Mouse (Mus musculus) cerebellum, adult 2 months (tissue): ENCODE measurements around the gene Rps2. TPM values are rescaled to one million over a fixed set of nuclear protein-coding genes. Genes with fewer than 3 reads are reported as not detected.
A peak's percentile ranks its signal among the peaks of the same experiment; 100 is the strongest.

Source experiments
- DNase-seq, 2 experiments: peaks; one replicate each; pipeline ENCODE4 v3.0.0; 2021
- H3K27ac ChIP-seq: fragments of 200-500 bp; 2 replicates; pipeline ENCODE4 v1.5.1; 2012; ENCODE audit warnings: low read length, control low read depth, inconsistent platforms; ENCODE audit not compliant: insufficient read depth
- H3K27me3 ChIP-seq: fragments of 200-500 bp; 2 replicates; pipeline ENCODE4 v1.6.1; 2012; ENCODE audit warnings: inconsistent platforms, mild to moderate bottlenecking, low read length, moderate library complexity; ENCODE audit not compliant: control insufficient read depth, insufficient read depth
- H3K4me1 ChIP-seq: fragments of 200-500 bp; 2 replicates; pipeline ENCODE4 v1.6.1; 2011; ENCODE audit warnings: low read length; ENCODE audit not compliant: control insufficient read depth, insufficient read depth
- H3K4me3 ChIP-seq: fragments of 200-500 bp; replicated peaks from 2 replicates; pipeline ENCODE3; 2011; ENCODE audit warnings: mild to moderate bottlenecking, low read depth, low read length, control low read depth; ENCODE audit not compliant: insufficient read depth
- CTCF ChIP-seq: fragments of 200-500 bp; IDR thresholded peaks from 2 replicates; pipeline ENCODE4 v1.5.1; 2011; ENCODE audit warnings: low read depth, mild to moderate bottlenecking, control low read depth, low read length, moderate library complexity, borderline replicate concordance; ENCODE audit not compliant: insufficient read depth
- POLR2A ChIP-seq: fragments of 200-500 bp; IDR thresholded peaks from 2 replicates; pipeline ENCODE4 v1.6.1; 2011; ENCODE audit warnings: low read length, control low read depth, borderline replicate concordance; ENCODE audit not compliant: insufficient read depth
- WGBS: fragments of 180-500 bp; shearing (Covaris S2); methylation state at CpG from one replicate; pipeline ENCODE4 v1.1.7; 2018; 5-methylcytosine and 5-hydroxymethylcytosine counted together
- polyA plus RNA-seq: library from polyadenylated mRNA; depleted of rRNA; stranded (reverse); fragments of >200 nt; gene quantifications from 2 replicates; pipeline ENCODE4 v1.2.3, GENCODE M21; 2012

Rps2 gene
- polyA plus RNA-seq, 1 experiment: 621 TPM

DNA sequence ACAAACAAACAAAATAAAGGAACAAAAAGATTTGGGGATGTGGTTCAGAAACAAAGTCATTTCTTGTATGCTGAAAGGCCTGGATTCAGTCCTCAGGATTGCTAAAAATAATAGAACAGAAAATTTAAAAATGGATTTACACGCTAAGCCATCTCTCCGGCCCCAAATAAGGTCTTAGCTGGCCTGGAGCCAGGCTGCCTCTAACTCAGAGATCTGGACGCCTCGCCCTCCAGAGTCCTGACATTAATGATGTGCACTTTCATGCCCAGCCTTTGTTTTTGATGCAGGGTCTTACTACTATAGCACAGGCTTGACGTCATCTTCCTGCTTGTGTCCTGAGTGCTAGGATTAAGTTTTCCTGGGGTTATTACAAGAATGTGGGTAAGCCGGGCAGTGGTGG, 11.2 kb downstream of the Rps2 start:
- no peaks in the 10 kb centered on the region for H3K4me1 ChIP-seq
- DNase-seq: no peak
- TF ChIP-seq POLR2A (no peak), CTCF (no peak)
- no peak overlapping the region for H3K4me3 ChIP-seq
- WGBS: 54% methylated on average over 6 of the region's 6 CpGs
- no peak overlapping the region for H3K27ac ChIP-seq
- H3K27me3 ChIP-seq: no peaks in the 10 kb centered on the region

DNA sequence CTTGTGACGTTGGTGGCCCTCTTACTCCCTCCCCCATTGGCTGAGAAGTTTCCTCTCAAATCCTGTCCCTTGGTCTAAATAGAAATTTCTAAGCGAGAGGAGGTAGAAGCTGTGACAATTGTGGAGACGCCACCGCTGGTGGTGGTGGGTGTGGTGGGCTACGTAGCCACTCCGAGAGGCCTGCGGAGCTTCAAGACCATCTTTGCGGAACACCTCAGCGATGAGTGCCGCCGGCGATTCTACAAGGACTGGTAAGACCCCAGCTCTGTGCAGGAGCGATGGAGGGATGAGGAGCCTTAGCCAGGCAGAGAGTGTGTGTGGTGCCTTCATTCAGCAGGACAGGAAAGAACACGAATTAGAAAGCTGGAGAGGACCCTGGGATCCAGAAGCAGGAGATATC, 12.9 kb downstream of the Rps2 start:
- WGBS: 79% methylated on average over 14 of the region's 14 CpGs

DNA sequence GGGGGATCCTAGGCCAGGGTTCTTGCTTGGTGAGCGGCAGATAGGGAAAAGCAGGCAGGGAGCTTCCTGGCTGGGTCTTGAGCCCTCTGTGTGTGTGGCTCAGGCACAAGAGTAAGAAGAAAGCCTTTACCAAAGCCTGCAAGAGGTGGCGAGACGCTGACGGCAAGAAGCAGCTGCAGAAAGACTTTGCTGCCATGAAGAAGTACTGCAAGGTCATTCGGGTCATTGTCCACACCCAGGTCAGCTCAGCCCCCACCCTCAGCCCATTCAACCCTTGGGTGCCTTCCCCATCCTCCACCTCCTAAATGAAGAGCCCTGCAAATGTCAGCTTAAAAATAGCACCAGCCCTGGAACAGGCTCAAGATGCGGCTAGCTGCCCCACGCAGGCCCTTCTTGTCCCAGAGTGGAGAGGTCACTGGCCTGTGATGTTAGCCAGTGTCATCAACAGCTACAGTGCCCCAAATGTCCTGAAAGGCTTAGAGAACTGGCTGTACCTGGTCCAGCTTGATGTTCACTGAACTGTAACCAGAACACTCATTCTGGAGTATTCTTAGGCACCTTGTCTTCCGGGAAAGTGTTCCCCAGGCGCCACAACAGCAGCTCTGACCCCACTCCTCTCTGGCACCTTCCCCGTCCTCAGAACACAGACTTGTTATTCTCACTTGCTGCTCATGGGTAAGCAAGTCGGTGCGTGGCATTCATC, 14.5 kb downstream of the Rps2 start:
- no peak overlapping the region for H3K4me3 ChIP-seq
- H3K27ac ChIP-seq: no peak overlapping the region
- 76% methylated on average over 12 of the region's 12 CpGs for WGBS

More for the DNA sequence above, 12.9 kb downstream of the Rps2 start:
- no peak overlapping the region for H3K27ac ChIP-seq
- H3K27me3 ChIP-seq: no peaks in the 10 kb centered on the region
- no peak for DNase-seq
- H3K4me3 ChIP-seq: no peak overlapping the region
- no peaks in the 10 kb centered on the region for H3K4me1 ChIP-seq
- TF ChIP-seq CTCF: no peak
- TF ChIP-seq POLR2A: no peak

DNA sequence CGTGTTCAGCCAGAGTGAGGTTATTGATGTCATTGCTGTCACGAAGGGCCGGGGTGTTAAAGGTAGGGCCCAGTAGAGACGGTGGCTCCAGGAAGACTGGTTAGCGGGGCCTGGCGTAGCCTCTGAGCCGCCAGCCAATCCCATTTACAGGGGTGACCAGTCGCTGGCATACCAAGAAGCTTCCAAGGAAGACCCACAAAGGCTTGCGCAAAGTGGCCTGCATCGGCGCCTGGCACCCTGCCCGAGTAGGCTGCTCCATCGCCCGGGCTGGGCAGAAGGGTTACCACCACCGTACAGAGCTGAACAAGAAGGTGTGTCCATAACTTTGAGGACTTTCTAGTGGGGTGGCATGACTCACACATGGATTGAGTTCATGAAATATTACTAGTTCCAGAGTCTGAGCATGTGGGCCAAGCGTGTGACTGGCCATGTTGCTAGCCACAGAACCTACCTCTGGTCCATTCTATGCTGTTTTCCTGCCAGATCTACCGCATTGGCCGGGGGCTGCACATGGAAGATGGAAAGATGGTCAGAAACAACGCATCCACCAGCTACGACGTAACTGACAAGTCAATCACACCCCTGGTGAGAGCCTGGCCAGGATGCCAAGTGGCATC, 15.6 kb downstream of the Rps2 start:
- Histone ChIP-seq H3K4me3 (no peak overlapping the region), H3K27ac (no peak overlapping the region), H3K4me1 (no peaks in the 10 kb centered on the region), H3K27me3 (no peaks in the 10 kb centered on the region)
- no peak for TF ChIP-seq POLR2A
- no peak for TF ChIP-seq CTCF
- 73% methylated on average over 21 of the region's 21 CpGs for WGBS
- no peak for DNase-seq

More for the DNA sequence above, 14.5 kb downstream of the Rps2 start:
- DNase-seq: no peak
- Histone ChIP-seq H3K4me1 (no peaks in the 10 kb centered on the region), H3K27me3 (no peaks in the 10 kb centered on the region)
- no peak for TF ChIP-seq CTCF
- no peak for TF ChIP-seq POLR2A

DNA sequence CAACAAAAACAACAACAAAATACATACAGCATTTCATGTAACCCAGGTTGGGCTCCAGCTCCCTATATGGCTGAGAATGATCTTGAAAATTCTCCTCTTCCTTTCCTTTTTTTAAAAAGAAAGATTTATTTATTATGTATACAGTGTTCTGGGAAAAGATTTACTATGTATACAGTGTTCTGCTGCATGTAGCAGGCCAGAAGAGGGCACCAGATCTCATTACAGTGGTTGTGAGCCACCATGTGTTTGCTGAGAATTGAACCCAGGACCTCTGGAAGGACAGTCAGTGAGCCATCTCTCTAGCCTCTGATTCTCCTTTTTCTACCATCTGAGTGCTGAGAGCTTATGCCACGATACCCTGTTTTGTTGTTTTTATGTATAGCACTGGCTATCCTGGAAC, 16.6 kb downstream of the Rps2 start:
- DNase-seq: no peak
- Histone ChIP-seq H3K4me3 (no peak overlapping the region), H3K27ac (no peak overlapping the region), H3K27me3 (no peaks in the 10 kb centered on the region), H3K4me1 (no peaks in the 10 kb centered on the region)
- no peak for TF ChIP-seq POLR2A
- TF ChIP-seq CTCF: no peak
- 88% methylated on average over 1 of the region's 1 CpGs for WGBS

DNA sequence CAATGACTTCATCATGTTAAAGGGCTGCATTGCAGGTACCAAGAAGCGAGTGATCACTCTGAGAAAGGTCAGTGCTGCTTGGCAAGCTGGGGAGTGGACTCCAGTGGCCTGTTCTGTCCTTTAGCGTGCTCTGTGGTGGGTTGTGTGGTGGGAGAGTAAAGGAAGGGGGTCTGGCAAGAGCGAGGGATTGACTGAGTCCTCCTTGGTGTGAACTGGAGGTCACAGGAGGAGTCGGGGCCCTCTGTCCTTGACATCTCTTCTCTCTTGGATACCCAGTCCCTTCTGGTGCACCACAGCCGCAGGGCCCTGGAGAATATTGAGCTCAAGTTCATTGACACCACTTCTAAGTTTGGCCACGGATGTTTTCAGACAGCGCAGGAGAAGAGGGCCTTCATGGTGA, 17.5 kb downstream of the Rps2 start:
- DNase-seq: no peak
- no peak overlapping the region for H3K4me3 ChIP-seq
- 82% methylated on average over 7 of the region's 7 CpGs for WGBS

DNA sequence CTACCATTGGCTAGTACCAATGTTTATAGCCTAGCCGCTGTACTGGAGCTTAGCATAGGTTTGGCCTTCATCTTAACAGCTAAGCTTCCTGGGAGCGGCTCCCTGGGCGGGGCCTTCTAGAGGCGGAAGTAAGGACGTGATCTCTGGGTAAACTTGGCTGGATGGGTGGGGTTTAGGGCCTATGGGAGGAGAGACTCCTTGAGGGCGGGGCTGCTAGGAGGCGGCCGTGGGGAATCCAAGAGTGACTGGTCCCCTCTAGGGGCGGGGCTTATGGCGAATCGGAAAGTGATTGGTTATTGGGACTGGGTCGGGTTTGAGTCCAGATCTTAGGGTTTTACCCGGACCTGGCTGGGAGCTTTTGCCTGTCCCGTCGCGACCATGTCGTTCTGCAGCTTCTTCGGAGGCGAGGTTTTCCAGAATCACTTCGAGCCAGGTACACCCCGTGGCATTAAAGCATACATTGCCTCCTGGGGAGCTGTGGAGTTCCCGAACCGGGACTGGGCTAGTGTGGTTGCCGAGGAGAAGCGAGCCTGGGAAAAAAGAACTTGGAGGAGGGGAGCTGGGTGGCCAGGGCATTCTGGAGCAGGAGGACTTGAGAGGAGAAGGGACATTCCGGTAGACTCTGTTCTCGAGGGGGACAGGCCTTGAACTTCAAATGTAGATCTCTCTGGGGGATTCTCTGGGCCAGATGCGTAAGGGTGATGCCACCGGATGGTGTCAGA, 18.6 kb downstream of the Rps2 start, which contains the start of gene Msrb1:
Msrb1 (plus strand) TSS at position 313 of the 722 bp plus-strand sequence.
- TF ChIP-seq POLR2A: peak; percentile 71
- TF ChIP-seq CTCF: no peak
- Histone ChIP-seq H3K27me3 (no peaks in the 10 kb centered on the region), H3K27ac (peak within 1 kb of the TSS; percentile 51), H3K4me1 (no peaks in the 10 kb centered on the region), H3K4me3 (peak within 1 kb of the TSS; percentile 95)
- peak; percentile 91 to 96 for DNase-seq
- under 1% methylated on average over 28 of the region's 29 CpGs for WGBS

More for the DNA sequence above, 17.5 kb downstream of the Rps2 start:
- TF ChIP-seq POLR2A: no peak
- no peak for TF ChIP-seq CTCF
- Histone ChIP-seq H3K27me3 (no peaks in the 10 kb centered on the region), H3K4me1 (no peaks in the 10 kb centered on the region), H3K27ac (no peak overlapping the region)
